8 mouse cellular contexts compared by ENCODE assay signal in the genomic region with DNA sequence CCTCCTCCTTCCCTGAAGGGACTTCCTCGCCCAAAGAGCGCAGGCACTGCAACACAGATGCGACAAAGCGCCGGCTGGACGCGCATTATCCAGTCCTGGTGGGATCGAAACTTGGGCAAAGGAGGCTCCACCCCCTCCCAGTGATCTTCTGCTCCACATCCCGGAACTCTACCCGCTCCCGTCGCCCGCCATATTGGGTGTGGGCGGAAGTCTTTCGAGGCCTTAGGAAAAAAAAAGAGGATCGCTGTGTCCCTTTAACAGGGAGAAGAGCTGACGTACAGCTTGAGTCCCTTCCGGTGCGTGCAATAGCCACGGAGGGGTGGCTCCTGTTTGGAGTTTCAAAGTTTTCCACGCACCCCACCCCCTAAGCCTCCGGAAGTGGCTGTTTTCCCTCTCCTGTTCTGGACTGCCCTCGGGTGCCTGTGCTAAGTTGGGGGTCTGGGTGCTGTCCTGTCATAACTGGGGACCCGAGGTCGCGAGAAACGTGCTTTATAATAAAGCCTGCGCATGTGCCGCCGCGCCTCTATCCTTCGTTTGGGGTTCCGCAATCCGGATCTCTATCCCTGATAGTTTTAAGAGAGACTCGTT. TPM values are rescaled to one million over a fixed set of nuclear protein-coding genes. Genes with fewer than 3 reads are reported as not detected.
A peak's percentile ranks its signal among the peaks of the same experiment; 100 is the strongest.
DNase-seq lines count a peak whose midpoint lies in the region; ATAC-seq and TF ChIP-seq lines count a peak whose summit lies in the region.

No protein-coding gene starts in this region.

- peak; percentile 88 for ATAC-seq in hindbrain, postnatal 0 days

- H3K27ac ChIP-seq in hindbrain, postnatal 0 days: peak overlapping the region; percentile 91

- 0 out of 2 replicates have a peak, but pooled peaks cover 4% of the 10 kb centered on the region for H3K36me3 ChIP-seq in hindbrain, postnatal 0 days (ENCODE audit: insufficient read depth, low read length)
- peaks cover 74% of the 10 kb centered on the region for H3K36me3 ChIP-seq in megakaryocyte, embryonic 14.5 days (replicated peaks; ENCODE audit: low read length)

- H3K9me3 ChIP-seq in hindbrain, postnatal 0 days (ENCODE audit: low read length): no peaks in the 10 kb centered on the region
- no peaks in the 10 kb centered on the region for H3K9me3 ChIP-seq in megakaryocyte, embryonic 14.5 days

- H3K27me3 ChIP-seq in hindbrain, postnatal 0 days (ENCODE audit: insufficient read depth, low read length): no peaks in the 10 kb centered on the region
- no peaks in the 10 kb centered on the region for H3K27me3 ChIP-seq in megakaryocyte, embryonic 14.5 days (replicated peaks)

- 0% methylated on average over 35 of the region's 35 CpGs for WGBS in hindbrain, postnatal 0 days

- peak; percentile 72 for DNase-seq in WW6 (ENCODE audit: low read depth, low spot score)
- peak; percentile 68 to 84 for DNase-seq in cerebellum, postnatal 4 days (ENCODE audit: low spot score in 2 of 2)
- peak; percentile 97 for DNase-seq in gastrocnemius, adult 18-20 months (ENCODE audit: low spot score)
- DNase-seq in hindbrain, postnatal 0 days (ENCODE audit: low spot score): peak; percentile 95
- DNase-seq in left cerebral cortex, adult 8-10 months (ENCODE audit: low spot score in 2 of 2): peak; percentile 86 to 94
- peak; percentile 96 to 97 for DNase-seq in right cerebral cortex, postnatal 10 days (ENCODE audit: low spot score in 2 of 2)
- peak; percentile 86 for DNase-seq in urinary bladder, postnatal 25 days (ENCODE audit: low spot score)

- peak overlapping the region; percentile 99 for H3K4me2 ChIP-seq in hindbrain, postnatal 0 days (ENCODE audit: low read depth, low read length)

- no peak for TF ChIP-seq CTCF in hindbrain, postnatal 0 days (IDR thresholded peaks at IDR 0.05; ENCODE audit: low read depth)

- peak overlapping the region; percentile 61 for H3K4me3 ChIP-seq in hindbrain, postnatal 0 days (ENCODE audit: low read length)
- peak overlapping the region; percentile 95 for H3K4me3 ChIP-seq in megakaryocyte, embryonic 14.5 days (replicated peaks)

- peak overlapping the region; percentile 59 for H3K9ac ChIP-seq in hindbrain, postnatal 0 days (replicated peaks; ENCODE audit: low read length)

- H3K4me1 ChIP-seq in hindbrain, postnatal 0 days (ENCODE audit: insufficient read depth, low read length): peaks cover 14% of the 10 kb centered on the region
- H3K4me1 ChIP-seq in megakaryocyte, embryonic 14.5 days: peaks cover 83% of the 10 kb centered on the region

RNA-seq across cellular contexts. Expression of a gene that starts 9.2 kb away (rescaled TPM):
- total RNA-seq in gastrocnemius, adult 18-20 months (2021): 10 to 100 TPM; 10.0 to 10.4 TPM
- total RNA-seq in hindbrain, postnatal 0 days (2014; rRNA removed): 122 and 129 TPM in 2 replicates
- polyA plus RNA-seq in hindbrain, postnatal 0 days (2015; fragmentation: Nextera tagmentation; extraction: Ambion mirVana): 65.6 and 68.7 TPM in 2 replicates
- 100 to 1,000 TPM; 101 to 106 (median 104) TPM for total RNA-seq in left cerebral cortex, adult 8-10 months (2022)
- polyA plus RNA-seq in megakaryocyte, embryonic 14.5 days (2012; ENCODE audit: insufficient read depth, low replicate concordance): 112 and 118 TPM in 2 replicates

RNA-seq across cellular contexts. Expression of a gene that starts 9.8 kb away (rescaled TPM):
- total RNA-seq in gastrocnemius, adult 18-20 months (2021): 10 to 100 TPM in 1 of 2 experiments, 1 to 10 TPM in 1; 9.7 to 12.2 TPM
- total RNA-seq in hindbrain, postnatal 0 days (2014; rRNA removed): 58.2 and 67.0 TPM in 2 replicates
- 86.6 and 88.0 TPM in 2 replicates for polyA plus RNA-seq in hindbrain, postnatal 0 days (2015; fragmentation: Nextera tagmentation; extraction: Ambion mirVana)
- 10 to 100 TPM; 34.6 to 44.9 (median 37.6) TPM for total RNA-seq in left cerebral cortex, adult 8-10 months (2022)
- 108 and 197 TPM in 2 replicates for polyA plus RNA-seq in megakaryocyte, embryonic 14.5 days (2012; ENCODE audit: insufficient read depth, low replicate concordance)

RNA-seq across cellular contexts. Expression of a gene that starts 17.2 kb away (rescaled TPM):
- total RNA-seq in gastrocnemius, adult 18-20 months (2021): not detected
- 13.3 and 17.6 TPM in 2 replicates for total RNA-seq in hindbrain, postnatal 0 days (2014; rRNA removed)
- 15.9 and 21.7 TPM in 2 replicates for polyA plus RNA-seq in hindbrain, postnatal 0 days (2015; fragmentation: Nextera tagmentation; extraction: Ambion mirVana)
- 10 to 100 TPM; 25.0 to 31.5 (median 25.7) TPM for total RNA-seq in left cerebral cortex, adult 8-10 months (2022)
- polyA plus RNA-seq in megakaryocyte, embryonic 14.5 days (2012; ENCODE audit: insufficient read depth, low replicate concordance): 0.08 TPM in 1 of 2 replicates, not detected in the other

RNA-seq across cellular contexts. Expression of a gene that starts 23.3 kb away (rescaled TPM):
- 100 to 1,000 TPM; 117 to 145 TPM for total RNA-seq in gastrocnemius, adult 18-20 months (2021)
- 150 and 155 TPM in 2 replicates for total RNA-seq in hindbrain, postnatal 0 days (2014; rRNA removed)
- polyA plus RNA-seq in hindbrain, postnatal 0 days (2015; fragmentation: Nextera tagmentation; extraction: Ambion mirVana): 198 and 210 TPM in 2 replicates
- 10 to 100 TPM; 56.6 to 72.1 (median 59.0) TPM for total RNA-seq in left cerebral cortex, adult 8-10 months (2022)
- polyA plus RNA-seq in megakaryocyte, embryonic 14.5 days (2012; ENCODE audit: insufficient read depth, low replicate concordance): 310 and 626 TPM in 2 replicates

RNA-seq across cellular contexts. Expression of a gene that starts 24.8 kb away (rescaled TPM):
- 10 to 100 TPM; 10.2 to 11.3 TPM for total RNA-seq in gastrocnemius, adult 18-20 months (2021)
- total RNA-seq in hindbrain, postnatal 0 days (2014; rRNA removed): 18.5 and 23.1 TPM in 2 replicates
- polyA plus RNA-seq in hindbrain, postnatal 0 days (2015; fragmentation: Nextera tagmentation; extraction: Ambion mirVana): 11.1 and 14.4 TPM in 2 replicates
- total RNA-seq in left cerebral cortex, adult 8-10 months (2022): 10 to 100 TPM; 13.8 to 18.2 (median 14.5) TPM
- 39.2 and 49.3 TPM in 2 replicates for polyA plus RNA-seq in megakaryocyte, embryonic 14.5 days (2012; ENCODE audit: insufficient read depth, low replicate concordance)

Comparison
In these comparisons a context has a peak if more than half of its experiments do, and no peak if none do; other contexts are left out.
1. Peak in every context shown above with its lines: DNase-seq, ATAC-seq, H3K4me3 ChIP-seq and H3K27ac ChIP-seq.
2. RNA of a gene that starts 9.2 kb away (total RNA-seq): 122 to 129 TPM in hindbrain, postnatal 0 days and 101 to 106 TPM in left cerebral cortex, adult 8-10 months; 10.0 to 10.4 TPM in gastrocnemius, adult 18-20 months; every median in the first group is over 4 times any median in the second.
3. RNA of a gene that starts 17.2 kb away (total RNA-seq): 25.0 to 31.5 TPM in left cerebral cortex, adult 8-10 months and 13.3 to 17.6 TPM in hindbrain, postnatal 0 days; not detected in gastrocnemius, adult 18-20 months; every median in the first group is over 10 times any median in the second.